8 mouse cellular contexts compared by ENCODE assay signal in genomic region chr3:119782946-119783701, GRCm38 (mm10). TPM values are rescaled to one million over a fixed set of nuclear protein-coding genes. Genes with fewer than 3 reads are reported as not detected.
DNase-seq lines count a peak whose midpoint lies in the region; ATAC-seq and TF ChIP-seq lines count a peak whose summit lies in the region.

No protein-coding gene starts in this region.

- peaks cover 23% of the 10 kb centered on the region for H3K4me1 ChIP-seq in forebrain, embryonic 14.5 days (ENCODE audit: control insufficient read depth, insufficient read depth, low read length)
- H3K4me1 ChIP-seq in liver, postnatal 0 days (ENCODE audit: insufficient read depth) = peaks cover 12% of the 10 kb centered on the region
- peaks cover 26% of the 10 kb centered on the region for H3K4me1 ChIP-seq in neural tube, embryonic 13.5 days (replicated peaks)
- H3K4me1 ChIP-seq in testis, adult 2 months (ENCODE audit: control insufficient read depth, insufficient read depth, low read length) = peaks cover 7% of the 10 kb centered on the region

- H3K4me2 ChIP-seq in forebrain, embryonic 14.5 days (ENCODE audit: low read length) = peak overlapping the region; percentile 74
- H3K4me2 ChIP-seq in liver, postnatal 0 days (ENCODE audit: low read depth, low read length) = peak overlapping the region; percentile 82
- peak overlapping the region; percentile 74 for H3K4me2 ChIP-seq in neural tube, embryonic 13.5 days

- WGBS in forebrain, embryonic 14.5 days = under 1% methylated on average over 59 of the region's 89 CpGs
- 4% methylated on average over 37 of the region's 89 CpGs for WGBS in liver, postnatal 0 days (ENCODE audit: insufficient replicate concordance)
- WGBS in neural tube, embryonic 13.5 days = under 1% methylated on average over 54 of the region's 89 CpGs

- DNase-seq in ES-CJ7 (ENCODE audit: low read depth, low spot score) = peak; percentile 64
- DNase-seq in cerebellum, adult 11 months = peak; percentile 85
- DNase-seq in forebrain, embryonic 14.5 days (ENCODE audit: low spot score) = peak; percentile 93
- peak; percentile 91 for DNase-seq in heart, postnatal 14 days
- peak; percentile 88 for DNase-seq in layer of hippocampus, adult 11-12 months (ENCODE audit: low spot score)
- DNase-seq in liver, postnatal 0 days = peak; percentile 87

- peak; percentile 94 for ATAC-seq in forebrain, embryonic 14.5 days
- peak; percentile 91 for ATAC-seq in liver, postnatal 0 days
- ATAC-seq in neural tube, embryonic 13.5 days (ENCODE audit: low read depth) = peak; percentile 95

- peak overlapping the region; percentile 100 for H3K9ac ChIP-seq in forebrain, embryonic 14.5 days (ENCODE audit: low read length)
- H3K9ac ChIP-seq in liver, postnatal 0 days (replicated peaks) = peak overlapping the region; percentile 98
- H3K9ac ChIP-seq in neural tube, embryonic 13.5 days = peak overlapping the region; percentile 100

- peak overlapping the region; percentile 99 for H3K27ac ChIP-seq in forebrain, embryonic 14.5 days (ENCODE audit: low read depth, low read length)
- peak overlapping the region; percentile 96 for H3K27ac ChIP-seq in liver, postnatal 0 days (ENCODE audit: low read depth)
- H3K27ac ChIP-seq in neural tube, embryonic 13.5 days (replicated peaks) = peak overlapping the region; percentile 100
- peak overlapping the region; percentile 99 for H3K27ac ChIP-seq in testis, adult 2 months (ENCODE audit: control insufficient read depth, insufficient read depth, low read depth, low read length)

- H3K27me3 ChIP-seq in forebrain, embryonic 14.5 days (replicated peaks; ENCODE audit: control insufficient read depth, insufficient read depth, low read length) = no peaks in the 10 kb centered on the region
- no peaks in the 10 kb centered on the region for H3K27me3 ChIP-seq in liver, postnatal 0 days (ENCODE audit: insufficient read depth, low read length)
- no peaks in the 10 kb centered on the region for H3K27me3 ChIP-seq in neural tube, embryonic 13.5 days
- H3K27me3 ChIP-seq in testis, adult 2 months (ENCODE audit: control insufficient read depth, insufficient read depth, low read length) = no peaks in the 10 kb centered on the region

- TF ChIP-seq POLR2A in testis, adult 2 months (IDR thresholded peaks at IDR 0.05; ENCODE audit: control insufficient read depth, low read depth, low read length) = peak; percentile 89

- peaks cover 15% of the 10 kb centered on the region for H3K36me3 ChIP-seq in forebrain, embryonic 14.5 days (ENCODE audit: control insufficient read depth, insufficient read depth, low read length)
- H3K36me3 ChIP-seq in liver, postnatal 0 days (replicated peaks; ENCODE audit: insufficient read depth, low read length) = no peaks in the 10 kb centered on the region; the same call in 1 of the 2 replicates
- 0 out of 2 replicates have a peak, but pooled peaks cover 12% of the 10 kb centered on the region for H3K36me3 ChIP-seq in neural tube, embryonic 13.5 days
- no peaks in the 10 kb centered on the region for H3K36me3 ChIP-seq in testis, adult 2 months (ENCODE audit: control insufficient read depth, insufficient read depth, low read length)

- no peak for TF ChIP-seq CTCF in liver, postnatal 0 days (IDR thresholded peaks at IDR 0.05; ENCODE audit: low read depth)
- TF ChIP-seq CTCF in testis, adult 2 months (IDR thresholded peaks at IDR 0.05; ENCODE audit: control insufficient read depth, insufficient read depth, insufficient replicate concordance, low read depth, low read length) = no peak

- H3K4me3 ChIP-seq in forebrain, embryonic 14.5 days (ENCODE audit: low read depth, low read length) = peak overlapping the region; percentile 94
- peak overlapping the region; percentile 95 for H3K4me3 ChIP-seq in liver, postnatal 0 days (ENCODE audit: low read depth, low read length)
- peak overlapping the region; percentile 93 for H3K4me3 ChIP-seq in neural tube, embryonic 13.5 days
- peak overlapping the region; percentile 98 for H3K4me3 ChIP-seq in testis, adult 2 months (ENCODE audit: control insufficient read depth, low read depth, low read length)

- no peak for TF ChIP-seq EP300 in liver, postnatal 0 days (IDR thresholded peaks at IDR 0.05; ENCODE audit: low read depth)

- no peaks in the 10 kb centered on the region for H3K9me3 ChIP-seq in forebrain, embryonic 14.5 days (replicated peaks; ENCODE audit: control insufficient read depth, low read length)
- no peaks in the 10 kb centered on the region for H3K9me3 ChIP-seq in liver, postnatal 0 days (ENCODE audit: low read length)
- H3K9me3 ChIP-seq in neural tube, embryonic 13.5 days = no peaks in the 10 kb centered on the region

- intact Hi-C loops in heart, postnatal 14 days (cut with DNase I) = loop anchor here (2.0 kb wide), 1 partner anchor 38 kb away; no protein-coding TSS in a partner anchor

RNA-seq across cellular contexts. Expression of gene Ptbp2, which starts 1.1 kb away (rescaled TPM):
- 370 and 404 TPM in 2 replicates for polyA plus RNA-seq in forebrain, embryonic 14.5 days (2014; fragmentation: Nextera tagmentation; extraction: Ambion mirVana)
- total RNA-seq in heart, postnatal 14 days (2021) = 10 to 100 TPM; 25.3 to 25.9 TPM
- 8.1 and 9.1 TPM in 2 replicates for polyA plus RNA-seq in liver, postnatal 0 days (2015; fragmentation: Nextera tagmentation; extraction: Ambion mirVana)
- 256 and 285 TPM in 2 replicates for polyA plus RNA-seq in neural tube, embryonic 13.5 days (2015; fragmentation: Nextera tagmentation; extraction: Ambion mirVana)
- polyA plus RNA-seq in testis, adult 2 months (2012; rRNA removed) = 83.2 and 95.6 TPM in 2 replicates

Comparison
In these comparisons a context has a peak if more than half of its experiments do, and no peak if none do; other contexts are left out.
1. Peak in every context shown above with its lines: DNase-seq, ATAC-seq, H3K4me3 ChIP-seq and H3K27ac ChIP-seq.